Mouse (Mus musculus) brain, embryonic 14.5 days (tissue): ENCODE results near the gene Lsg1.

ENCODE experiments used
- CTCF ChIP-seq: fragments of 200-500 bp; IDR thresholded peaks from 2 replicates; pipeline ENCODE4 v1.5.1; 2012; ENCODE audit warnings: inconsistent platforms, mild to moderate bottlenecking, moderate library complexity, borderline replicate concordance; ENCODE audit not compliant: insufficient read depth, insufficient read length; ENCODE audit errors: extremely low read depth
- POLR2A ChIP-seq: fragments of 200-500 bp; IDR thresholded peaks from 2 replicates; pipeline ENCODE4 v1.6.1; 2012; ENCODE audit warnings: mild to moderate bottlenecking, inconsistent platforms, borderline replicate concordance; ENCODE audit not compliant: poor library complexity, insufficient read depth, insufficient read length, severe bottlenecking; ENCODE audit errors: extremely low read depth

GRCm38 (mm10) chr16:30570173-30570572 is 17.2 kb downstream of the Lsg1 start:
- TF ChIP-seq POLR2A (no peak), CTCF (peak; percentile 4; the same call in 1 of the 2 replicates)
